Mouse (Mus musculus) liver, embryonic 16.5 days (tissue): ENCODE measurements around the gene Traf2. TPM values are rescaled to one million over a fixed set of nuclear protein-coding genes. Genes with fewer than 3 reads are reported as not detected.

Experiments used
- ATAC-seq: fragments of 200-750 bp; cut with Nextera tagmentation; 2 replicates; pipeline ENCODE4 v1.8.0; 2017; ENCODE audit warnings: low read depth, mild to moderate bottlenecking, moderate number of reproducible peaks, moderate library complexity
- H3K27ac ChIP-seq: fragments of 300-500 bp; sonication (generic); 2 replicates; pipeline ENCODE4 v1.5.1; 2014; ENCODE audit warnings: mild to moderate bottlenecking, low read length
- H3K27me3 ChIP-seq: fragments of 300-500 bp; sonication (generic); 2 replicates; pipeline ENCODE4 v1.6.1; 2014; ENCODE audit warnings: low read depth, low read length, mixed read lengths; ENCODE audit not compliant: control insufficient read depth, insufficient read depth
- H3K36me3 ChIP-seq: fragments of 300-500 bp; sonication (generic); 2 replicates; pipeline ENCODE4 v1.6.1; 2014; ENCODE audit warnings: mild to moderate bottlenecking; ENCODE audit not compliant: control insufficient read depth, insufficient read depth
- H3K4me1 ChIP-seq: fragments of 300-500 bp; sonication (generic); 2 replicates; pipeline ENCODE4 v1.6.1; 2014; ENCODE audit warnings: low read depth, low read length, mixed read lengths; ENCODE audit not compliant: control insufficient read depth
- H3K4me2 ChIP-seq: fragments of 300-500 bp; sonication (generic); 2 replicates; pipeline ENCODE4 v1.6.1; 2014; ENCODE audit warnings: low read depth, low read length, mixed read lengths
- H3K4me3 ChIP-seq: fragments of 300-500 bp; sonication (generic); 2 replicates; pipeline ENCODE4 v1.5.1; 2014; ENCODE audit warnings: low read depth, mild to moderate bottlenecking, low read length
- H3K9ac ChIP-seq: fragments of 300-500 bp; sonication (generic); 2 replicates; pipeline ENCODE4 v1.6.1; 2014; ENCODE audit warnings: low read depth, low read length
- H3K9me3 ChIP-seq: fragments of 300-500 bp; sonication (generic); replicated peaks from 2 replicates; pipeline ENCODE4 v1.6.1; 2016; ENCODE audit warnings: low read length; ENCODE audit not compliant: control insufficient read depth
- WGBS: fragments of 180-500 bp; shearing (Covaris S2); extraction: QIAGEN DNeasy Blood & Tissue Kit; methylation state at CpG from one replicate; pipeline ENCODE4 v1.1.7; 2014; ENCODE audit not compliant: insufficient replicate concordance; 5-methylcytosine and 5-hydroxymethylcytosine counted together
- polyA plus RNA-seq: library from polyadenylated mRNA; unstranded; fragments of >200 nt; fragmentation: Nextera tagmentation; extraction: Ambion mirVana; gene quantifications from 2 replicates; pipeline ENCODE4 v1.2.1, GENCODE M21; 2015

The Traf2 gene
- polyA plus RNA-seq, 1 experiment from 2014 or later, result 13.0 TPM

GRCm38 (mm10) chr2:25477967-25478675, 68.6 kb downstream of the Traf2 start:
- no peak for ATAC-seq
- Histone ChIP-seq H3K9ac (no peak overlapping the region), H3K27ac (no peak overlapping the region), H3K27me3 (no peaks in the 10 kb centered on the region), H3K4me1 (no peaks in the 10 kb centered on the region), H3K4me2 (no peak overlapping the region), H3K36me3 (no peaks in the 10 kb centered on the region), H3K4me3 (no peak overlapping the region), H3K9me3 (no peaks in the 10 kb centered on the region)
- 80% methylated on average over 3 of the region's 3 CpGs for whole genome bisulfite sequencing

GRCm38 (mm10) chr2:25477541-25477940, 69.2 kb downstream of the Traf2 start:
- no peak overlapping the region for H3K9ac ChIP-seq
- 65% methylated on average over 8 of the region's 8 CpGs for WGBS
- H3K36me3 ChIP-seq, result no peaks in the 10 kb centered on the region
- ATAC-seq, result no peak
- H3K4me1 ChIP-seq, result no peaks in the 10 kb centered on the region
- H3K4me3 ChIP-seq, result no peak overlapping the region
- no peaks in the 10 kb centered on the region for H3K27me3 ChIP-seq
- no peaks in the 10 kb centered on the region for H3K9me3 ChIP-seq
- H3K4me2 ChIP-seq, result no peak overlapping the region
- H3K27ac ChIP-seq, result no peak overlapping the region

GRCm38 (mm10) chr2:25472550-25472949, 74.2 kb downstream of the Traf2 start:
- H3K9me3 ChIP-seq, result no peaks in the 10 kb centered on the region
- H3K27me3 ChIP-seq, result no peaks in the 10 kb centered on the region
- no peak overlapping the region for H3K4me3 ChIP-seq
- no peaks in the 10 kb centered on the region for H3K4me1 ChIP-seq
- H3K27ac ChIP-seq, result no peak overlapping the region
- ATAC-seq, result no peak
- WGBS, result 56% methylated on average over 2 of the region's 2 CpGs
- no peak overlapping the region for H3K9ac ChIP-seq
- no peak overlapping the region for H3K4me2 ChIP-seq
- H3K36me3 ChIP-seq, result no peaks in the 10 kb centered on the region

GRCm38 (mm10) chr2:25469969-25470368, 76.8 kb downstream of the Traf2 start, which contains the start of gene Ptgds:
Ptgds (minus strand) TSS chr2:25470046.
- Histone ChIP-seq H3K4me1 (no peaks in the 10 kb centered on the region), H3K27ac (no peak within 1 kb of the TSS), H3K27me3 (no peaks in the 10 kb centered on the region), H3K9ac (no peak within 1 kb of the TSS), H3K36me3 (no peaks in the 10 kb centered on the region), H3K4me3 (no peak within 1 kb of the TSS), H3K4me2 (no peak within 1 kb of the TSS), H3K9me3 (no peaks in the 10 kb centered on the region)
- 54% methylated on average over 6 of the region's 6 CpGs for WGBS
- no peak for ATAC-seq

- WGBS, result 66% methylated on average over 10 of the region's 10 CpGs
- ATAC-seq, result no peak
Observed at GRCm38 (mm10) chr2:25468962-25469915, 77.5 kb downstream of the Traf2 start.

More at GRCm38 (mm10) chr2:25468962-25469915, 77.5 kb downstream of the Traf2 start:
- Histone ChIP-seq H3K27ac (no peak overlapping the region), H3K4me3 (no peak overlapping the region), H3K9ac (no peak overlapping the region), H3K36me3 (no peaks in the 10 kb centered on the region), H3K4me2 (no peak overlapping the region), H3K27me3 (no peaks in the 10 kb centered on the region), H3K4me1 (no peaks in the 10 kb centered on the region), H3K9me3 (no peaks in the 10 kb centered on the region)

Other genes with a start within 250 kb of the Traf2 start
- 0.02 TPM in 1 of 2 replicates, not detected in the other for gene Grin1, start 227.8 kb downstream of the Traf2 start, polyA plus RNA-seq
- 15.3 and 17.2 TPM in 2 replicates for gene Man1b1, start 214.6 kb downstream of the Traf2 start, polyA plus RNA-seq
- gene Dpp7, start 190.6 kb downstream of the Traf2 start, polyA plus RNA-seq, result 10.8 and 11.5 TPM in 2 replicates
- gene Uap1l1, start 181.3 kb downstream of the Traf2 start, polyA plus RNA-seq, result 12.6 and 14.0 TPM in 2 replicates
- 14.7 and 16.2 TPM in 2 replicates for gene Sapcd2, start 174.6 kb downstream of the Traf2 start, polyA plus RNA-seq
- gene Entpd2, start 151.1 kb downstream of the Traf2 start, polyA plus RNA-seq, result 0.54 and 1.0 TPM in 2 replicates
- gene Npdc1, start 147.6 kb downstream of the Traf2 start, polyA plus RNA-seq, result 4.7 and 4.8 TPM in 2 replicates
- 0.96 and 1.2 TPM in 2 replicates for gene Fut7, start 123.7 kb downstream of the Traf2 start, polyA plus RNA-seq
- gene Abca2, start 118.2 kb downstream of the Traf2 start, polyA plus RNA-seq, result 1.3 and 1.8 TPM in 2 replicates
- 0.54 and 0.63 TPM in 2 replicates for gene Clic3, start 90.1 kb downstream of the Traf2 start, polyA plus RNA-seq
- gene Paxx, start 85.8 kb downstream of the Traf2 start, polyA plus RNA-seq, result 10.1 TPM in 2 replicates
- 0.35 and 0.71 TPM in 2 replicates for gene Ptgds, start 76.9 kb downstream of the Traf2 start, polyA plus RNA-seq
- gene Lcn12, start 53.0 kb downstream of the Traf2 start, polyA plus RNA-seq, result not detected in 2 replicates
- 23.8 and 24.7 TPM in 2 replicates for gene Fbxw5, start 46.2 kb downstream of the Traf2 start, polyA plus RNA-seq
- 90.7 and 105 TPM in 2 replicates for gene C8g, start 45.2 kb downstream of the Traf2 start, polyA plus RNA-seq
- gene Edf1, start 10.9 kb upstream of the Traf2 start, polyA plus RNA-seq, result 190 and 194 TPM in 2 replicates
- gene Mamdc4, start 27.9 kb upstream of the Traf2 start, polyA plus RNA-seq, result 2.9 and 7.2 TPM in 2 replicates
- gene Phpt1, start 28.3 kb upstream of the Traf2 start, polyA plus RNA-seq, result 31.2 and 34.4 TPM in 2 replicates
- 0.07 TPM in 1 of 2 replicates, not detected in the other for gene Ajm1, start 34.8 kb upstream of the Traf2 start, polyA plus RNA-seq
- 17.5 and 19.9 TPM in 2 replicates for gene Rabl6, start 61.6 kb upstream of the Traf2 start, polyA plus RNA-seq
- 0.02 and 0.05 TPM in 2 replicates for gene Ccdc183, start 70.7 kb upstream of the Traf2 start, polyA plus RNA-seq
- 9.0 and 10.5 TPM in 2 replicates for gene Tmem141, start 75.1 kb upstream of the Traf2 start, polyA plus RNA-seq
- gene Fcna, start 81.1 kb upstream of the Traf2 start, polyA plus RNA-seq, result 86.7 and 88.1 TPM in 2 replicates
- gene Lcn8, start 106.2 kb upstream of the Traf2 start, polyA plus RNA-seq, result not detected in 2 replicates
- not detected in 2 replicates for gene Lcn5, start 111.0 kb upstream of the Traf2 start, polyA plus RNA-seq
- gene Lcn6, start 129.8 kb upstream of the Traf2 start, polyA plus RNA-seq, result not detected in 2 replicates
- not detected in 2 replicates for gene Lcn10, start 135.8 kb upstream of the Traf2 start, polyA plus RNA-seq
- not detected in 2 replicates for gene Obp2a, start 153.1 kb upstream of the Traf2 start, polyA plus RNA-seq
- 6.9 and 7.4 TPM in 2 replicates for gene Bmyc, start 159.8 kb upstream of the Traf2 start, polyA plus RNA-seq
- not detected in 2 replicates for gene Obp2b, start 190.1 kb upstream of the Traf2 start, polyA plus RNA-seq
- not detected in 2 replicates for gene Lcn3, start 218.6 kb upstream of the Traf2 start, polyA plus RNA-seq
- gene Lcn11, start 230.1 kb upstream of the Traf2 start, polyA plus RNA-seq, result not detected in 2 replicates
- not detected in 2 replicates for gene Gm13539, start 235.3 kb upstream of the Traf2 start, polyA plus RNA-seq